Mouse (Mus musculus): ENCODE data around the gene Dnm3.

The Dnm3 gene

GRCm38 (mm10) chr1:162327631-162328030, 150.2 kb downstream of the Dnm3 start:
- DNase-seq (ENCODE audit: low spot score) = no peak

- no peak for DNase-seq (ENCODE audit: low spot score)
Observed at GRCm38 (mm10) chr1:162324412-162324811, 153.4 kb downstream of the Dnm3 start.

GRCm38 (mm10) chr1:162323142-162323541, 154.7 kb downstream of the Dnm3 start:
- DNase-seq (ENCODE audit: low spot score) = no peak

GRCm38 (mm10) chr1:162313451-162314276, 164.2 kb downstream of the Dnm3 start:
- peak; percentile 73 for DNase-seq (ENCODE audit: low spot score)

GRCm38 (mm10) chr1:162312621-162313020, 165.2 kb downstream of the Dnm3 start:
- no peak for DNase-seq (ENCODE audit: low spot score)

GRCm38 (mm10) chr1:162312152-162312551, 165.7 kb downstream of the Dnm3 start:
- no peak for DNase-seq (ENCODE audit: low spot score)

- no peak for DNase-seq (ENCODE audit: low spot score)
Observed at GRCm38 (mm10) chr1:162305247-162305646, 172.6 kb downstream of the Dnm3 start.

- no peak for DNase-seq (ENCODE audit: low spot score)
Observed at GRCm38 (mm10) chr1:162302480-162302879, 175.4 kb downstream of the Dnm3 start.

DNA sequence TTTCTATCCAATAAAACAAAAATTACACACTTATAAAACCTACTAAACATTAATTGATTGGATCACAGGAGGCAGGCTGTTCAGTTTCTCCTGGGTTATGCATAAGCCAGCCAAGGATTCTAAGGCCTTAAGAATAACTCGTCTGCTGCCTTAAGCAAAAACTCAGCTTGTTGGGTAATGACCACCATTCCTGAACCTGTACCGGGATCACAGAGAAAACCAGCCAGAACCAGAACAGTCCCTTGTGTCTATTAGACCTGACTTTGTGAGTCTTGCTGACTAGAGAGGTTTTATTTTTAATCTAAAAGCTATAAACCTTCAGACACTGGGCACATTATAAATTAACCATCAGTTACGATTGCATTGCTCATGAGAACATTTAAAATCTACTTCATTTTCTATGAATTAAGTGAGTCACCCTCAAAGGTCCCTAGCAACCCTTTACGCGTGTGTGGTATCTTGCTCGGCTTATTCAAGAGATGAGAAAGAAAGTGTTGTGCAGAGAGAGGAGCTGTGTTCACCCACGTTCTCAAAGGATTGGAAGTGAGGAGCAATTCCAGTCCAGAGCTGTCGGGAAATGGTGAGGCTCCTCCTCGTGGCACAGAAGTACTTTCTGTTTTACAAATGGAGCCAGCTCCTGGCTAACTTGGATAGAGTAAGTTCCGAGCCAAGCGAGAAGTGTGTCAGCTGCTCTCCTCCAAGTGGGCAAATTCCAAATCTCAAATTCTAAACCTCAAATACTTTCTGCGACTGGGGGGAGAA, 178.1 kb downstream of the Dnm3 start:
- no peak for DNase-seq (ENCODE audit: low spot score)

GRCm38 (mm10) chr1:162298527-162298926, 179.3 kb downstream of the Dnm3 start:
- no peak for DNase-seq (ENCODE audit: low spot score)

DNA sequence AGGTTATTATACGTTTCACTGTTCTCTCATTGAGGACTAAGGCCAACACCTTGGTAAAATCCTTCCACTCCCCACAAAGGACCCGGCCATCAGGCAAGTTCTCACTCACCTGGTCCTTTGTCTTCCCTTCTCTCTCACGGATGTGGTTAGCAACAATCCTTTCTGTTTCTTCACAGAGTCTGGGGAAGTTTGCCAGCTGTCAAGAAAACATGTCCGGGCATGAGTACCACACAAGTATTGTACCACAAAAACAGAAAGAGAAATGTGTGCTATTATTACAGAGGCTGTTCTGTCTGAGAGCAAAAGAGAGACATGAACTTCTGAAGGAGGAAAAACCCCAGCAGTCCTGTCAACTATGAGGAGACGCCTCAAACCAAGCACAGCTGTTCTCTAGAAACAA, 182.4 kb downstream of the Dnm3 start:
- no peak for DNase-seq (ENCODE audit: low spot score)

GRCm38 (mm10) chr1:162294572-162294910, 183.3 kb downstream of the Dnm3 start:
- no peak for DNase-seq (ENCODE audit: low spot score)

DNA sequence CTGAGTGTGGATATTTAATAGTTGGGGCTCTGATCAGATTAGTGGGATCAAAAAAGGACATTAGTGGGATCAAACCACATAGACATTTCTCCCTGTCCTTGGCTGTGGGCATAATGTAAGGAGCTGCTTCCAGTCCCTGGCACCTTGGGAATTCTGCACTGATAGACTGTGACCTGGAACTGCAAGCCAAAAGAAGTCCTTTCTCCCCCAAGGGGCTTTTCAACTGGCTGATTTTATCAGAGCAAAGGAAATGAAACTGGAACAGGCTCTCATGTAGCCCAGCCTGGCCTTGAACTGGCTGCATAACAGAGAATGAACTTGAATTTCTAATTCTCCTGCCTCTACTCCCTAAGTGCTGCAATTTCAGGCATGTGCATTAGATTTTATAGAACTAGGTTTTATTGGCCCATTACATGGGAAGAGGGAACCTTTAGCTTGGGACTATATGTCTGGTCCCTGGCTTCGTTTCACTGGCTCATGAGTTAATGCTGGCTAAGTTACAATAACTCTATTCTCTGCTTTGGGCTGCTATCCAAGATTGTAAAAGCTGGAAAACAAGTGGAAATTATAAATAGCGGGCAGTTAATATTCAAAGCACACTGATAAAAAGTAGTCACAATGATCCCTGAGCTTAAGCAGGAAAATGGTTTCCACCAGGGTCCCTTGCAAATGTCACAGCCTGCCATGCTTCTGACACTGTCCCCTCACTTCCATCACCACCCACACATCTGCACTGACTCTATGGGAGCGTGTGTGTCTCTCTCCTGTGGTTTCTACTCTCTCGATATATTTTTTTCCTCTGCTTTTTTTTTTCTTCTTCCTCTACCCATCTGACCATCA, 183.9 kb downstream of the Dnm3 start:
- no peak for DNase-seq (ENCODE audit: low spot score)

DNA sequence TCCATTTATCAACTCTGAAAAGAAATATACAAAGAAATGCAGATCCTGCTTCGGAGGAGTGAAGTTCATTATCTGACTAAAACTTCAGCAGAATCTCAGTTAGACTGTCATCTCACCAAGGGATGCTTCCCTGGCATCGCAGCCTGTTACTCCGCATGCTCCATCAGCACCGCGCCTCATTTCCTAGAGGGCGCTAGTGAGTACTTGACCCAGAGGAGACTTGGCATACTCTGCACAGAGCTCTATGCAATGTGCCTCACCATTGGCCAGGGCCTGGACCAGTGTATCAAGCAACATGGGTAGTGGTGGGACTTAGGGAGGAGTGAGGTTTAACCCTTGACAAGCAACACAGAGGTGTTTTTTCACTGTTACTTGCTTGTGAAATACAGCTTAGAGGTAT, 190.9 kb downstream of the Dnm3 start:
- no peak for DNase-seq (ENCODE audit: low spot score)

DNA sequence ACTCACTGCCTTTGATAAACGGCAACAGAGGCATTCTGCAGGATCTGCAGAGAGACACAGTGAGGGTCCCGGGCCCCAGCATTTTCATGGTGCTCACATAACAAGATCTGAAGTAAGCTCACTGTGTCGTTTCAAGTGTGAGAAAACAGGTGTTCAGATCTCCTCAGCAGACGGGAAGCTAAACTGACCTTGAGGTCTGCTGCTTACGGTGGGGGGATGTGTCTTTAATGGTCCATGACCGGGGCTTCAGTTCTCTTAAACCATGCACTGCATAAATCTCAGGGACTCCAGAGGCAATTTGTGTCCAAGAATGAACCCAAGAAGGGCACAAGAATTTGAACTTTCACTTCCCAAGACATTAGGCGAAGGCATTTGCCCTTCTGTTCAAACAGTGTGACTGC, 195.9 kb downstream of the Dnm3 start:
- DNase-seq (ENCODE audit: low spot score) = no peak

DNA sequence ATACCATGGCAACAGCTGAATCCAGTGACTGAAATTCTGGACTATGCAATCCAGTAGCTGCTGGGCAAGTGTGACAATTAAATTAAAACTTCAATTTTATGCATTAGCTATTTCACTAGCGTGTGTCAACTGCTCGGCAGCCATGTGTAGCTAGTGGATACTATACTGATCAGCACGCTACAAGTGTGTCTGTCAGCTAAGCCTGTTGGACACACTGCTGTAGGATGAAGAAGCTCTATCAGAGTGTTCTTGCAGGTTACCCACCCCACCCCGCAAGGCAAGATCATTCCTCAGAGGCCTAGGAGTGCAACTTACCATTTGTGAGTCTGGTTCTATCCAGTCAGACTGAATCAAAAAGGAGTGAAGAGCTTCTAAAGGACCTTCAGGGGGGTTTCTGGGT, 197.8 kb downstream of the Dnm3 start:
- peak; percentile 23 for DNase-seq (ENCODE audit: low spot score)

GRCm38 (mm10) chr1:162276011-162276410, 201.8 kb downstream of the Dnm3 start:
- DNase-seq (ENCODE audit: low spot score) = peak; percentile 49

DNA sequence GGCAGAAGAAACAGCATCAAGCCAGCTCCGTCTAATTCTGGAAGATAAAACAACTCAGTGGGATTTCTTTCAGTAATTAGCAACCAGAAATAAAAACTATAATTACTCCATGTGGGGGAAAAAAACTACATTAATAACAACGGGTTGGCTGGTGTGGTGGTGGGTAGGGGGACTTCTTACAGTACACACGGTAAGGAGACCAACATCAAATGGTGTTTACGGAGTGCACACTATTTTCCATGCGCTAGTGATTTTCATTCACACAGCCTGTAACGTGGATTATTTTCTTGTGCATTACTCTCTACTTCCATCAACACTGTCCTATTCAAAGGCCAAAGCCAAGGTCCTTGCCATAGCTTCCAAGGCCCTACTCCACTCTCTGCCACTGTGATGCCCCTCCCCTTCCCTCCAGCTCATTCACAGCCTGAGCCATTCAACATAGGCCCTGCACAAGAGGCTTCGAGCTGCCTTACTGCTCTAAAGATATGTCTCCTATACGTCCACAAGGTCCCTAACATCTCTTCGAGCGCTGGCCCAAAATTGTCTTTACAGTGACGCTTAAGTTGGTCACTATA, 203.1 kb downstream of the Dnm3 start:
- DNase-seq (ENCODE audit: low spot score) = no peak

DNA sequence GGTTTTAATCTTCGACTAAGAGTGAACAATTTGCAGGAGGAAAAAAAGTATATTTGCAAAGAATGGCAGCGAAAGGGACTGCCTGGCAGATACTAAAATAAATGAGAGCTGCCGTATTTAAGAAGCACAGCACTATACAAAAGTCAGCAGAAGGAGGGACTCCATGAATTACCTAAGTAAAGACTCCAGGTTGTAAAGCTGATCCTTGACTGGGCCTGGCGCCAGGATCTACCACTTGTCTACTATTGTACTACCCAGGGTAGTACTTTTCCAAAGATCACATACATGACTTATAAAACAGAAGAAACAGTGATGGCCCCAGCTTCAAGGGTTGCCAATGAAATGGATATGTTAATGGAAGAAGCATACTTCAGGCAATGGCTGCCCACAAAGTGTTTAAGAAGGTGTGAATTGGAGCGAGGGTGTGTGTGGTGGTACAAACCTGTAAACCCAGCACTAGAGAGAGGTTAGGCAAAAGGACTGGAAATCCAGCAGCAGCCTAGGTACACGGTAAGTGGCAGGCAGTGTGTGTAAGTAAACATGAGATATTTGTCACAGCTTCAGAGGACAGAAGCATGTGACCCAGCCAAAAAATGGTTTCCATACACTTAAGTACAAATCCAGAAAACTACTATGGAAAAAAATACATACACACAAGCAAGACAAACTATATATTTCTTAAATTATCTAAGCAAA, 220.8 kb downstream of the Dnm3 start:
- DNase-seq (ENCODE audit: low spot score) = no peak

DNA sequence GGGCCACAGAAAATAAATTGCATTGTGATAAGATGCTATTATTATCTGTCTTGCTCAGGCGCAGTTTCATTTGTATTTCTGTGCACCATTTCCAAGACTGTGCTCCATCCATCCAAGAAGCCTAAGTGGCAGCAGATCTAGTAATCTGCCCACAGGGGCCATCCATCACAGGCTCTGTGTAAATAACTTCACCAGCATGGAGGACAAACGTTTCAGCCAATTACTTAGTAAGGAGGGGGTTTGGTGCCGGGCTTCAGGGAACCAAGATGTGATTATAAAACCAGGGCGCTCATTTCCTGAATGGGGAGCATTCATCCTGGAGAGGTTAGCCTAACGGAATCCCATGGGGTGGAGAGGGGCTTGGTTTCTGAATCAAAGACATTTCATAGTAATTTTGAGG, 222.9 kb downstream of the Dnm3 start:
- DNase-seq (ENCODE audit: low spot score) = peak; percentile 24

DNA sequence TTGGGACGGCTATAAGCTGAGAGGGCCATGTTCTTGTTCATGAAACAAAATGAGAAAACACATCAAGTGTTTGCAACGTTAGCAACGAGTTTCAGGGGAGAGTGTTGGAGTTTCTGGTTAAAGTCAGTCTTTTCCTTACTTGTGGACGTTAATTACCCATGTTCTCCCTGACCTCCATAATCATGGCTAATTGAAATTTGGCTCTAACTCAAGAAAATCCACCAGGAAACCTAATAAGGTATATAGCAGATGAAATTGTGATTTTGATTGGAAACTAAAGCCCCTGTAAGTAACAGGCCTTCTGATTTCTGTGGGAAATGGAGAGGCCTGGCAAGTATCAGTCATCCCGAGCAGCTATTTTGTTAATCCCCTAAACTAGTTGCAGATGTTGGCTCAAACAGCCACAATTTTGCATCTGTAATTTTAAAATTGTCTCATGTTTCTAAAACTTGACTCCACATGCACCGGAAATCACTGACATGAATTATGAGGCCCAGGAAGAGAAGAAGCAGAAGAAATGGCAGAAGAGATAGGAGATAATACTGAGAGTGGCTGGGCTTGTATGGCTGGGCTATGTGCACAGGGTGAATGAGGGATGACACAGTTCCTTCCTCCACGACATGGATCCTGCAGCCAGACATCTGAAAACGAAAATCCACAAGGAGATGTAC, 223.7 kb downstream of the Dnm3 start:
- peak; percentile 64 for DNase-seq (ENCODE audit: low spot score)

All from MN1 (cell line).